Mouse (Mus musculus) mouse trophoblast stem cell (cell line): ENCODE measurements at regions not wholly inside any gene's neighbourhood (a gene's known extent, or its start where the extent isn't known, plus 50 kb on each side); places are given as distances from the start of the nearest gene placed in this dataset.

Source experiments
- in situ Hi-C, 2 experiments: fragments of 300-500 bp; cut with MseI, MboI; formaldehyde crosslinking; loops; 2 replicates in 1 of 2; 3 replicates in 1 of 2; pipeline ENCODE4 v1.15.1; 2025

- in situ Hi-C loops, result no loop called here
Measured at GRCm38 (mm10) chr12:74523988-74524387, 207.8 kb upstream of the Gm11042 start.

GRCm38 (mm10) chr12:74518032-74518431 lies 201.8 kb upstream of the Gm11042 start:
- in situ Hi-C loops, result no loop called here

GRCm38 (mm10) chr12:74516527-74516926 lies 200.3 kb upstream of the Gm11042 start:
- in situ Hi-C loops, result no loop called here

GRCm38 (mm10) chr12:74502791-74503190 lies 186.6 kb upstream of the Gm11042 start:
- in situ Hi-C loops, result no loop called here

DNA sequence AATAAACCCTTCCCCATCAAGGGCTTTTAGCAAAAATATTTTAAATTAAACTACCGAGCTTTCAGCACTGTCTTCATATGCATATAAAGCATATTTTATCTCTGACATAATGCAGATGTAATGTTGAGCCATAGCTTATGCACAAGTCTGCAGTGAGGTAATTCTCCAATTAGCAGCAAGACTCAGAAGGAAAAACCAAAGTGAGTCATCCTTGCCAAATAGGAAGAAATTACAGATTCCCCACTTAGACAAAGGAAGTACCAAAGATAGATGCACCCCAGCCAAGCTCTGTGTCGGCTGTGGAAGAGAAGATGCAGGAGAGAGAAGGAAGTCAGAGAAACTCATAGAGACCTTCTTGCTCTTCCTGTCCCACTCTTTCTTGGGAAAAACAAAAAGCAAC lies 161.4 kb upstream of the Gm11042 start:
- in situ Hi-C loops, result no loop called here

DNA sequence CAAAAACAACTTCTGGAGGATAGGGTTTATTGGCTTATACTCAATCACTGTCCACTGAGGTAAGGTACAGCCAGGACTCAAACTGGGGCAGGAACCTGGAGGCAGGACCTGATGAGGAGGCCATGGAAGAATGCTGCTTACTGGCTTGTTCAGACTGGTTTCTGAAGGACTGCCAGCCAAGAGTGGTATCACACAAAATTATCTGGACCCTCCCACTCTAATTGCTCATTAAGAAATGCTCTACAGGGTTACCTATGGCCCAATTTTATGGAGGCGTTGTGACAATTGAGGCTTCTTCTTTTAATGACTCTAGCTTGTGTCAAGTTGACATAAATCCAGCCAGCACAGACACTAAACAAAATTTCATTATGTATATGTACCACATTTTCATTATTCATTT lies 158.5 kb upstream of the Gm11042 start:
- in situ Hi-C loops, result no loop called here

DNA sequence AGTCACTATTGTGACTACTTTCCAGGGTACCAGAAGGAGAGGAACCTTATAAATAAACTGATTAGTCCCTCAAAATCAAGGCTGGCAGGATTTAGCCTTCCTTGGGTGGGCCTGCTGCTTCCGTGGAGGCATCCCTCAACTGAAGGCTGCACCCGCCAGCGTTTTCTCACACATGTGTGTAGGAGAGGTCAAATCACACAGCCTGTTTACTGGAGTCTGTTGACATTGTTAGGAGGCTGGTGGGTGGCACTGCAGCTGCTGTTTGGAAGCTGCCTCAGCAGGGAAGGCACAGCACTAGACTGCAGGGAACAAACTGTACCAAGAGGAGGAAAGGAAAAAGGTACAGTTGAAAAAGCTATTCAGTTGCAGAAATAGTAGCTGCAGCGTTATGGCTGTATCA lies 142.3 kb upstream of the Gm11042 start:
- in situ Hi-C loops, result no loop called here

DNA sequence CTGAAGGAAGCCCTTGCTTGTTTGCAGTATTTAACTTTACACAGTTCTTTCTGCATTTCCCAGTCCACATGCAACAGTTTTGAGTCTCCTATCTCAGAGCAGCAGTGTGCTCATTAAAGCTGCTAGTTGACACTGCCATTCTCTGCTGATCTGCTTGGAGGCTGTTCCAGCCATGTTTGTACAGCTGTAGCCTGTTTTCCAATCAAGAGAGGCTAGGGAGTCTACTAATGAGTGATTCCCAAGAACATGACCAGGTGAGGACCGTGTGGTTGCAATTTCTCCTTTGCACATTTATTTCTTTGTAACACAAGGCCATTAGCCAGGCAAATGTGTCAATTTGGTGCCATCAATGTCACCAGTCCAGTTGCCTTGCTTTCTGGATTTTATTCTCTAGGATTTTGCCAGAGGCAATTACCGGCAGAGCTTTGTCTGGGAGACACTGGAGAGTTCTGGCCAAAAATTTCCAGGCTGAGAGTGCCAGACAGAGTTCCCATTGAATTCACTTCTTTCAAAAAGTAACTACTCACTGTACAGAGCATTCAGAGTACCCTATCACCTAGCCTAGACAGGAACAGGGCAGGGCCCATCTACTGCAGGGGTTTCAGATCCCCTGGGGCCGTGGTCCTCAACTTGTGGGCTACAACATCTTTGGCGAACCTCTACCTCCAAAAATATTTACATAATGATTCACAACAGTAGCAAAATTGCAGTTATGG lies 136.3 kb upstream of the Gm11042 start:
- in situ Hi-C loops, result no loop called here

- in situ Hi-C loops, result no loop called here
Measured at GRCm38 (mm10) chr12:74448248-74448647, 132.1 kb upstream of the Gm11042 start.

DNA sequence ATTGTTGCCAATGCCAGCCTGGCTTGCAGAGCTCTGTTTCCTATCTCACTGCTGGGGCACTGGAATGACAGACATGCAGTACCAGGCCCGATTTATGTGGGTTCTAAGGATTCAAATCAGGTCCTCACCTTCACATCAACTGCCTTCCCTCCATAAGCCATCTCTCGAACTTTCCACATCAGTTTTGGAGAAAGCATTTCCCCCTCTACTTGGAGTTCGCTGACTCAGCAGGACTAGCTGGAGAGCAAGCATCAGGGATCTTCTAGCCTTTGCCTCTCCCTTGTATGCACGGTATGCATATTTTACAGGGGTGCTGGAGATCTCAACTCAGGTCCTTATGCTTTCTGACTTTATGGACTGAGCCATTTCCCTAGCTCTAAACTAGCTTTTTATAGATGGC lies 118.7 kb upstream of the Gm11042 start:
- in situ Hi-C loops, result no loop called here

DNA sequence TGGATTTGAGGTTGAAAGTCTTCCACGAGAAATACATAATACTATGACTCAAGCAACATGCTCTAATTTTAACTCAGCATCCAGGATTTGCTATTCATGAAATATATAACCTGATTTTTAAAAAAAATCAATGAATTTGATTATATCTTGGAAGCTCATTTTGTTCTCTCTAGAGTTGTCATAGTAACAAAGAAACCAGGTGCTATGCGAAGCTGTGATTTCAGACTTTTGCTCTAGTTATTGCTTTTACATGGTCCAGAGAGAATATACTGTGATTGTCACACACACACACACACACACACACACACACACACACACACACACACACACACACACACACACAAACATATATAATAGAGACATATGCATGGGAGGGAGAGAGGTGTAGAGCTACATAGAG lies 98.5 kb upstream of the Gm11042 start:
- in situ Hi-C loops, result no loop called here

DNA sequence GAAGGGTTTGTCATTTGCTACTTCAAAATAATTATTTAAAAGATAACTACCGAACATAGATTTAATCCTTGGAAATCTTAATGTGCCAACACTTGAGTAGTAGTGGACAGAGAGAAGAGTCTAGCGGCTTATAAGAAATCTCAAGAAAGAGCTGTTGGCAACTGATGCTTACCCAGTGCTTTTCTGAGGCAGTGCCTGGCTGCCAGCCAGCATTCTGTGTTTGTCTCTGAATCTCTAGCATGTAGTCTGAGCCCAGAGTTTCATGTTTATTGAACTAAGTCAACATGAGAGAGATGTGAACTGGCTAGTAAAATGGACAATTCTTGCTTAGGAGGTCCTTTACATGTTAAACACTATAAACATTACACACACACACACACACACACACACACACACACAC lies 94.3 kb upstream of the Gm11042 start:
- in situ Hi-C loops, result no loop called here

DNA sequence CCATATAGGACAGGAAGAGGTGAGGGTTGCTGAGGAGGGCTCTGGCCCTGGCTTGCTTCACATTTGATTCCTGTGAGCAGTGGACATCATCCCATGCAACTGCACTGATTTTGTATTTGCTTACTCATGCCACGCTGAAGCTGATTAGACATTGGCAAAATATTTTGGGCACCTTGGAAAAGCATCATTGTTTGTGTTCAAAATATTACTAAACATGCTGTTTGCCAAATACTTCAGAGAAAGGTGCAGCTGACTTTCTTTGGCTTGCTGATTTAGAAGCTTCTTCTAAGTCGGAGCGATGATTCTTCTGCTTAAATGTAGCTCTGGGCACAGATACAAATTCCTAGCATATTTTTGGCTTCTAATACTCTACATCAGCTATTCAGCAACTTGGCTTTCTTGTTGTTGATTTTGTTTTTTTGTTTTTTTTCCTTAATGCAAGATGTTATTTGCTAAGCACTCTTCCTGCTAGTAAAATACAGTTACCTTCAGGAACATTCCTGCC lies 91.4 kb upstream of the Gm11042 start:
- in situ Hi-C loops, result no loop called here

DNA sequence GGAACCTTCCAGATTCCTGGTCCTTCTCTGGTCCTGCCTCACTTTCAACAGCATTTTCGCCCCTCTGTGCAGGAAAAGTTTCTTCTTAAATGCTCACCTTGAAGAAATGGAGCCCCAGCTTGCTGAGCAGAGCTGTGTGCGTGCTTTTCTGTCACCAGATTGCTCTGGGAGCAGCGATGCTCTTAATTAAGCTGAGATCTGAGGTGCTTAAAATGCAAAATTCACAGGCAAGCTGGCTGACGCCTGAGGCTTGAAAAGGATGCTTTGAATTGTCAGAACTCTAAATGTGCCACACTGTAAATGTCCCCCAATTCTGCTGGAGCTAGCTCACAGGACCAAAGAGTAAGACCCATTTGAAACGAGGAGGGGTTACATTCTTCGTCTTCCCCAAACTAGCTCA lies 73.6 kb upstream of the Gm11042 start:
- in situ Hi-C loops, result no loop called here
